Mouse (Mus musculus): Measurements from ENCODE around the gene Sdc4. TPM values are rescaled to one million over a fixed set of nuclear protein-coding genes. Genes with fewer than 3 reads are reported as not detected.
A peak's percentile ranks its signal among the peaks of the same experiment; 100 is the strongest.

Gene Sdc4
- polyA plus RNA-seq, 1 experiment from 2014 or later: 22.6 TPM

- WGBS: 85% methylated on average over 3 of the region's 3 CpGs
- ATAC-seq (ENCODE audit: insufficient number of reproducible peaks, low FRiP score, low TSS enrichment, low read depth): no peak
- peaks cover 2% of the 10 kb centered on the region; the same call in 1 of the 2 replicates for H3K27me3 ChIP-seq (ENCODE audit: control insufficient read depth, insufficient read depth, low read length)
- H3K4me1 ChIP-seq (ENCODE audit: control insufficient read depth, insufficient read depth, low read length): peaks cover 9% of the 10 kb centered on the region; the same call in 1 of the 2 replicates
- H3K4me2 ChIP-seq (ENCODE audit: low read depth, severe bottlenecking): no peak overlapping the region
- H3K9ac ChIP-seq (ENCODE audit: low read length): no peak overlapping the region
- H3K27ac ChIP-seq (replicated peaks; ENCODE audit: low read depth, low read length): no peak overlapping the region
- no peaks in the 10 kb centered on the region for H3K9me3 ChIP-seq (ENCODE audit: control insufficient read depth, low read length)
- no peaks in the 10 kb centered on the region for H3K36me3 ChIP-seq (ENCODE audit: control insufficient read depth, insufficient read depth, low read length)
- no peak overlapping the region for H3K4me3 ChIP-seq (ENCODE audit: low read depth, low read length)
- no peak for DNase-seq (ENCODE audit: low spot score)
Measured at GRCm38 (mm10) chr2:164445399-164446085, 1.9 kb upstream of the Sdc4 start.

DNA sequence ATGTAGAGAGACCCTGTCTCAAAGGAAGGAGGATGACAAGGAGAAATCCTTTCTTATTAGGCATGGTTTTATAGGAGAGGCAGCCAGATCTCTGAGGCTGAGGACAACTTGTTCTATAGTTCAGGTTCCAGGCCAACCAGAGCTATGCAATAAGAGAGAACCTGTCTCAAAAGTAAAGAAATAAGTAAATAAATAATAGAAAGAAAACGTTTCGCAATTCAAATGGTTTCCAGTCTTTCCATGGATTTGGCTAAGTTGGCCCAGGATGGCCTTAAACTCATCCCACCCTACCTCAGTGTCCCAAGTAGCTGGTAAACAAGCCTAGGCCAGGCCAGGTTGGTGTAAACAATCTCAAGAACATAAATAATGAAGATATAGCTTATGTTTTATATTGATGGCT, 1.0 kb upstream of the Sdc4 start:
- 88% methylated on average over 2 of the region's 2 CpGs for WGBS
- Histone ChIP-seq H3K9ac (ENCODE audit: low read length) (no peak overlapping the region), H3K9me3 (ENCODE audit: control insufficient read depth, low read length) (no peaks in the 10 kb centered on the region), H3K4me2 (ENCODE audit: low read depth, severe bottlenecking) (no peak overlapping the region), H3K36me3 (ENCODE audit: control insufficient read depth, insufficient read depth, low read length) (no peaks in the 10 kb centered on the region), H3K4me1 (ENCODE audit: control insufficient read depth, insufficient read depth, low read length) (peaks cover 11% of the 10 kb centered on the region), H3K27ac (replicated peaks; ENCODE audit: low read depth, low read length) (no peak overlapping the region), H3K27me3 (ENCODE audit: control insufficient read depth, insufficient read depth, low read length) (peaks cover 2% of the 10 kb centered on the region; the same call in 1 of the 2 replicates), H3K4me3 (ENCODE audit: low read depth, low read length) (no peak overlapping the region)
- ATAC-seq (ENCODE audit: insufficient number of reproducible peaks, low FRiP score, low TSS enrichment, low read depth) (no peak), DNase-seq (ENCODE audit: low spot score) (no peak)

GRCm38 (mm10) chr2:164443051-164443437, 643 bp downstream of the Sdc4 start:
- H3K9me3 ChIP-seq (ENCODE audit: control insufficient read depth, low read length): no peaks in the 10 kb centered on the region
- peak overlapping the region; percentile 78 for H3K9ac ChIP-seq (ENCODE audit: low read length)
- no peaks in the 10 kb centered on the region for H3K36me3 ChIP-seq (ENCODE audit: control insufficient read depth, insufficient read depth, low read length)
- ATAC-seq (ENCODE audit: insufficient number of reproducible peaks, low FRiP score, low TSS enrichment, low read depth) (peak; percentile 85), DNase-seq (ENCODE audit: low spot score) (peak; percentile 88)
- H3K27me3 ChIP-seq (ENCODE audit: control insufficient read depth, insufficient read depth, low read length): peaks cover 2% of the 10 kb centered on the region; the same call in 1 of the 2 replicates
- no peak overlapping the region for H3K27ac ChIP-seq (replicated peaks; ENCODE audit: low read depth, low read length)
- peak overlapping the region; percentile 92 for H3K4me2 ChIP-seq (ENCODE audit: low read depth, severe bottlenecking)
- peaks cover 11% of the 10 kb centered on the region for H3K4me1 ChIP-seq (ENCODE audit: control insufficient read depth, insufficient read depth, low read length)
- peak overlapping the region; percentile 61 for H3K4me3 ChIP-seq (ENCODE audit: low read depth, low read length)
- under 1% methylated on average over 26 of the region's 26 CpGs for WGBS

GRCm38 (mm10) chr2:164442315-164443050, 1.2 kb downstream of the Sdc4 start:
- H3K9ac ChIP-seq (ENCODE audit: low read length): peak overlapping the region; percentile 78
- H3K9me3 ChIP-seq (ENCODE audit: control insufficient read depth, low read length): no peaks in the 10 kb centered on the region
- H3K4me3 ChIP-seq (ENCODE audit: low read depth, low read length): peak overlapping the region; percentile 61
- ATAC-seq (ENCODE audit: insufficient number of reproducible peaks, low FRiP score, low TSS enrichment, low read depth) (no peak; the same call in 1 of the 2 replicates), DNase-seq (ENCODE audit: low spot score) (peak; percentile 56)
- H3K36me3 ChIP-seq (ENCODE audit: control insufficient read depth, insufficient read depth, low read length): no peaks in the 10 kb centered on the region
- WGBS: 3% methylated on average over 29 of the region's 29 CpGs
- no peak overlapping the region for H3K27ac ChIP-seq (replicated peaks; ENCODE audit: low read depth, low read length)
- peaks cover 2% of the 10 kb centered on the region; the same call in 1 of the 2 replicates for H3K27me3 ChIP-seq (ENCODE audit: control insufficient read depth, insufficient read depth, low read length)
- peak overlapping the region; percentile 92 for H3K4me2 ChIP-seq (ENCODE audit: low read depth, severe bottlenecking)
- H3K4me1 ChIP-seq (ENCODE audit: control insufficient read depth, insufficient read depth, low read length): peaks cover 11% of the 10 kb centered on the region

DNA sequence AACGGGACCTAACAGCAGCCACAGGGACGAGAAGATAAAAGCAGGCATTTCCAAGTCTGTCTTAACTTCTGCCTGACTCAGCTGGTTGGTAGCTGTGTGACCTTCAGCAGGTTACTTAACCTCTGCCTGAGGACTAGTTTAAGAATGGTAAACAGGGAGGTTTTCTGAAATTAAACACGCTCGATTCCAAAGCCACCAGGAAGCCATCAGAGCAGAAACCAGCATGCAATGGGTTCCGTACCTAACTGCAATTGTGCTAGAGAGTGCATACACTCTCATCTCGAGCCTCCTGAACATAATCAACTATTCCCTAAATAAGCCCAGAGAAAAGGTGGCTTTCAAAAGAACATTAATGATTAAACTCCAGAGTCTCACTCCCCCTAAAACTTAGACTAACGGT, 2.0 kb downstream of the Sdc4 start:
- H3K9ac ChIP-seq (ENCODE audit: low read length): peak overlapping the region; percentile 78; the same call in 1 of the 2 replicates
- H3K9me3 ChIP-seq (ENCODE audit: control insufficient read depth, low read length): no peaks in the 10 kb centered on the region
- peak overlapping the region; percentile 92 for H3K4me2 ChIP-seq (ENCODE audit: low read depth, severe bottlenecking)
- H3K27ac ChIP-seq (replicated peaks; ENCODE audit: low read depth, low read length): no peak overlapping the region
- no peaks in the 10 kb centered on the region for H3K36me3 ChIP-seq (ENCODE audit: control insufficient read depth, insufficient read depth, low read length)
- H3K4me1 ChIP-seq (ENCODE audit: control insufficient read depth, insufficient read depth, low read length): peaks cover 17% of the 10 kb centered on the region
- ATAC-seq (ENCODE audit: insufficient number of reproducible peaks, low FRiP score, low TSS enrichment, low read depth) (no peak), DNase-seq (ENCODE audit: low spot score) (no peak)
- peak overlapping the region; percentile 61 for H3K4me3 ChIP-seq (ENCODE audit: low read depth, low read length)
- 27% methylated on average over 7 of the region's 7 CpGs for WGBS
- H3K27me3 ChIP-seq (ENCODE audit: control insufficient read depth, insufficient read depth, low read length): peaks cover 2% of the 10 kb centered on the region; the same call in 1 of the 2 replicates

GRCm38 (mm10) chr2:164441155-164441554, 2.5 kb downstream of the Sdc4 start:
- WGBS: 32% methylated on average over 8 of the region's 8 CpGs
- Histone ChIP-seq H3K4me1 (ENCODE audit: control insufficient read depth, insufficient read depth, low read length) (peaks cover 22% of the 10 kb centered on the region), H3K9ac (ENCODE audit: low read length) (no peak overlapping the region), H3K36me3 (ENCODE audit: control insufficient read depth, insufficient read depth, low read length) (no peaks in the 10 kb centered on the region), H3K4me2 (ENCODE audit: low read depth, severe bottlenecking) (peak overlapping the region; percentile 92; the same call in 1 of the 2 replicates), H3K4me3 (ENCODE audit: low read depth, low read length) (no peak overlapping the region), H3K9me3 (ENCODE audit: control insufficient read depth, low read length) (no peaks in the 10 kb centered on the region), H3K27me3 (ENCODE audit: control insufficient read depth, insufficient read depth, low read length) (peaks cover 2% of the 10 kb centered on the region; the same call in 1 of the 2 replicates), H3K27ac (replicated peaks; ENCODE audit: low read depth, low read length) (no peak overlapping the region)
- ATAC-seq (ENCODE audit: insufficient number of reproducible peaks, low FRiP score, low TSS enrichment, low read depth) (no peak), DNase-seq (ENCODE audit: low spot score) (no peak)

DNA sequence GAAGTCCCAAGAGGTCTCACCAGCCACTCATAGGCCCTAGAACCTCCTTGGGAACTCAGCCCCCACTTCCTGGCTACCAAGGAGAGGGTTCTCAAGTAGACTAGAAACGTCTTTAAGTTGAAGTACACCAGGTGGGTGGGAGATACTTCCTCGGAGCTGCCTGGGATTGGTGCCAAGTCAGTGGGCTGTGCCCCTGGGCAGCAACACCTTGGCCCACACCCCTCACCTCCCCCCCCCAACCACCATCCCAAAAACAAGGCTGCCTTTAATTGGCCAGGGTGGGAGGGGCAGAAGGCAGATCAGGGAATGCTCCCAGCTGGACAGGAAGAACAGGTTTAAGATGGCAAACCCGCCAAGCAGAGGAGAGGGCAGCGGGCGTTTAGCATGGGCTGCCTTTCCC, 3.4 kb downstream of the Sdc4 start:
- H3K27ac ChIP-seq (replicated peaks; ENCODE audit: low read depth, low read length): no peak overlapping the region
- H3K27me3 ChIP-seq (ENCODE audit: control insufficient read depth, insufficient read depth, low read length): peaks cover 2% of the 10 kb centered on the region; the same call in 1 of the 2 replicates
- H3K4me2 ChIP-seq (ENCODE audit: low read depth, severe bottlenecking): no peak overlapping the region
- H3K36me3 ChIP-seq (ENCODE audit: control insufficient read depth, insufficient read depth, low read length): no peaks in the 10 kb centered on the region
- H3K4me3 ChIP-seq (ENCODE audit: low read depth, low read length): no peak overlapping the region
- H3K4me1 ChIP-seq (ENCODE audit: control insufficient read depth, insufficient read depth, low read length): peaks cover 23% of the 10 kb centered on the region
- no peak overlapping the region for H3K9ac ChIP-seq (ENCODE audit: low read length)
- no peak for DNase-seq (ENCODE audit: low spot score)
- ATAC-seq (ENCODE audit: insufficient number of reproducible peaks, low FRiP score, low TSS enrichment, low read depth): no peak
- 63% methylated on average over 5 of the region's 5 CpGs for WGBS
- H3K9me3 ChIP-seq (ENCODE audit: control insufficient read depth, low read length): no peaks in the 10 kb centered on the region

GRCm38 (mm10) chr2:164439001-164439421, 4.7 kb downstream of the Sdc4 start:
- Histone ChIP-seq H3K4me1 (ENCODE audit: control insufficient read depth, insufficient read depth, low read length) (peaks cover 24% of the 10 kb centered on the region), H3K27ac (replicated peaks; ENCODE audit: low read depth, low read length) (no peak overlapping the region), H3K36me3 (ENCODE audit: control insufficient read depth, insufficient read depth, low read length) (no peaks in the 10 kb centered on the region), H3K4me3 (ENCODE audit: low read depth, low read length) (no peak overlapping the region), H3K27me3 (ENCODE audit: control insufficient read depth, insufficient read depth, low read length) (peaks cover 2% of the 10 kb centered on the region; the same call in 1 of the 2 replicates), H3K9ac (ENCODE audit: low read length) (no peak overlapping the region), H3K9me3 (ENCODE audit: control insufficient read depth, low read length) (no peaks in the 10 kb centered on the region), H3K4me2 (ENCODE audit: low read depth, severe bottlenecking) (no peak overlapping the region)
- ATAC-seq (ENCODE audit: insufficient number of reproducible peaks, low FRiP score, low TSS enrichment, low read depth): no peak
- DNase-seq (ENCODE audit: low spot score): no peak
- 65% methylated on average over 3 of the region's 3 CpGs for WGBS

All from limb, embryonic 11.5 days (tissue).